Mouse (Mus musculus) gastrocnemius, postnatal 10 days (tissue): Measurements from ENCODE around the gene Herpud1. TPM values are rescaled to one million over a fixed set of nuclear protein-coding genes. Genes with fewer than 3 reads are reported as not detected.

Experiments
- total RNA-seq, 2 experiments: library from RNA; stranded (reverse); gene quantifications; 2 replicates each; pipeline ENCODE4 v1.2.3; 2021

Gene Herpud1
- total RNA-seq, 2 experiments from 2014 or later = 51.7 to 56.6 TPM

Other genes with a start within 250 kb of the Herpud1 start
- gene Mt4, start 249.2 kb upstream of the Herpud1 start, total RNA-seq = not detected
- gene Mt3, start 233.8 kb upstream of the Herpud1 start, total RNA-seq = 10 to 100 TPM; 11.0 to 22.2 TPM
- gene Mt2, start 213.8 kb upstream of the Herpud1 start, total RNA-seq = 10 to 100 TPM; 35.0 to 63.8 TPM
- gene Mt1, start 207.4 kb upstream of the Herpud1 start, total RNA-seq = 10 to 100 TPM; 29.0 to 43.8 TPM
- gene Nup93, start 171.9 kb upstream of the Herpud1 start, total RNA-seq = 10 to 100 TPM; 19.3 to 20.3 TPM
- gene Slc12a3, start 57.2 kb upstream of the Herpud1 start, total RNA-seq = not detected
- gene Nlrc5, start 47.9 kb downstream of the Herpud1 start, total RNA-seq = under 1 TPM; 0.42 to 0.88 TPM
- 10 to 100 TPM; 21.5 to 23.8 TPM for gene Cpne2, start 146.6 kb downstream of the Herpud1 start, total RNA-seq
- 10 to 100 TPM; 12.9 to 18.6 TPM for gene Rspry1, start 215.5 kb downstream of the Herpud1 start, total RNA-seq
- gene Fam192a, start 215.6 kb downstream of the Herpud1 start, total RNA-seq = 10 to 100 TPM; 24.6 to 25.9 TPM